Mouse (Mus musculus) kidney, postnatal 14 days (tissue): ENCODE results near the gene Gabbr1.

ENCODE experiments used
- DNase-seq: peaks from one replicate; pipeline ENCODE4 v3.0.0; 2022; ENCODE audit warnings: mixed read lengths

The Gabbr1 gene

GRCm38 (mm10) chr17:37044651-37045244, 1.0 kb upstream of the Gabbr1 start:
- DNase-seq, result no peak

DNA sequence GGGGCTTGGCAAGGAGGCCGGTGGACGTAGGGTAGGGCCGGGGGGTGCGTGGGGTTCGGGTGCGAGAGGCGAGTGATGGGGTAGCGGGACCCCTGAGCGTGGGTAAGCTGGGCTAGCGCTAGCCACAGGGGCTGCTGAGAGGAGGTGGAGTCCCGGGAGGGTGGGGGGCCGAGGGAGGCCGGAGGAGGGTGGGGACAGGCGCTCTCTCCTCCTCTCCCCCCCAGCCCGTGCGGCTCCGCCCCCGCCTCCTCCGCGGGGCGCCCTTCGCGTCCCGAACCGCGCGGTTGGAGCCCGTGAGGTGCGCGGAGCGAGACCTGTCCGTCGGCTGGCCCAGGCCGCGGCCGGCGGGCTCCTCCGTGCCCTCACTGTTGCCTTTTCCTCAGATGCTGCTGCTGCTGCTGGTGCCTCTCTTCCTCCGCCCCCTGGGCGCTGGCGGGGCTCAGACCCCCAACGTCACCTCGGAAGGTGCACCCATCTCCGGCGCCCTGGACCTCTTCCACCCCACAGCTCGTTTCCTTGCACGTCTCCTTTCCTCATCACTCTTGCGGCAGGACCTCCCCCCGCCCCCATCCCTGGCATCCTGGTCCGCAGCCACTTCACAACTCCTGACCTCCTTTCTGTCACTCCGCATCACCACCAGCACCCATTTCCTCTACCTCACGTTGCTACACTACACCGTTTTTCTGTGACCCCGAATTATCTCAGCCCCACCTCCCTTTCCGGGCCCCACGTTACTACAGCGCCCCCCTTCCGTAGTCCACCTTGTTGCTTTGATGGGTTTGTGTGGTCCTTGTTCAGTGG, 746 bp downstream of the Gabbr1 start:
- peak; percentile 75 for DNase-seq

- DNase-seq, result no peak
Observed at GRCm38 (mm10) chr17:37047332-37047976, 1.7 kb downstream of the Gabbr1 start.

DNA sequence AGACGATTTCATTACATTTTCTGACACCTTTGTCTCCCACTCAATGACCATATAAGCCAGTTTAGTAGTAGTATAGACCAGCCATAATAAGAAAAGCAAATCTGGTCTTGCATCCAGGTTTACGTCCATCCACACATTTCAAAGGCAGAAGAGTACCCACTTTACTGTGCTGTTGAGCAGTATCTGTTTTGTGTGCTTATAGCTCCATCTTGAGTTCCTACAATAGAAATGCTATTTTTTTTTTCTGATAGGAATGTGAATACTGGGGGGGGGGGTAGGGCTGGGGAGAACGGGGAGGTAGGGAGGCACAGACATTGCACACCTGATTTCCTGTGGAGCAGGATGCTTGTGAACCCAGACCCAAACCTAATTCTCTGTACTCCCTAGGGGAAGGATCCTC, 2.2 kb downstream of the Gabbr1 start:
- DNase-seq, result no peak

- DNase-seq, result no peak
Observed at GRCm38 (mm10) chr17:37048383-37048782, 2.6 kb downstream of the Gabbr1 start.

- peak; percentile 74 for DNase-seq
Observed at GRCm38 (mm10) chr17:37049570-37050310, 4.0 kb downstream of the Gabbr1 start.

- DNase-seq, result peak; percentile 83
Observed at GRCm38 (mm10) chr17:37050399-37050798, 4.6 kb downstream of the Gabbr1 start.

- DNase-seq, result no peak
Observed at GRCm38 (mm10) chr17:37050876-37051275, 5.1 kb downstream of the Gabbr1 start.

DNA sequence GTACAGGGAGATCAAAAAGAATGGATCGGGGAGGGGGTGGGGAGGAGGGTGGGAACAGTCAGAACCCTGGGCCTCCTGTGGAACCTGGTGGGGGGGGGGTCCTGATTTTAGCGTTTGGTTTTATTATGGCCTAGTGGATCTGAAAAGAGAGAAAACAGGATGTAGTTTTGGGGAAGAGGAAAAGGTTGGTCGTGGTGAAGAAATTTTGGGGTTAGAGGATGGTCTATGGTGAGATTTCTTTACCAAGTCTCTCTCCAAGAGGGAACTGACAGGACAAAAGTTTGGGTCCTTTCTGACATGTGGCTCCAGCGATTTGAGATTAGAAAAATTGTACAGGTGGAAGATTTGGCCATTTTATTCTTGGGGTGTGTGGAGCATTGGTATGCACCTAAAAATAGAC, 6.0 kb downstream of the Gabbr1 start:
- DNase-seq, result no peak

- DNase-seq, result no peak
Observed at GRCm38 (mm10) chr17:37056957-37057356, 11.2 kb downstream of the Gabbr1 start.

GRCm38 (mm10) chr17:37061435-37061834, 15.7 kb downstream of the Gabbr1 start:
- no peak for DNase-seq

DNA sequence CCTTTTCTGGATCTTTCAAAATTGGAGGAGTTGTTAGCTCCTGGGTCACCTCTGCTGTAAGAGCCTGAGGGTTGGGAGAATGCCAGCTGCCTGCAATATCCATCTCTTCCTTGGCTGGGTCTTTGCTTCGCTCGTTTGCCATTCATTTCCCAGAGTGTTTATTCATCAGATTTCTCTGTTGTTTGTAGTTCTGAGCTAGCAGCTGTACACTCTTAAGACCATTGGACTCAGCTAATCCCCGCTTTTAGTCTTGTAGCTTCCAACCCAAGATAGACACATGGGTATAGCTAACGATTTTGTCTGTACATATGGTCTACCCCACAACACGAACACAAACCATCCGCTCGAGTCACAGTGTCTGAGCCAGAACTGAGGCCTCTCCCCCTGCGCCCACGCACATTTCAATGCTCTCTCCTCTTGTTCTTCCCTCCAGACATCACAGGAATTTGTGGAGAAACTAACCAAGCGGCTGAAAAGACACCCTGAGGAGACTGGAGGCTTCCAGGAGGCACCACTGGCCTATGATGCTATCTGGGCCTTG, 16.4 kb downstream of the Gabbr1 start:
- no peak for DNase-seq

- DNase-seq, result no peak
Observed at GRCm38 (mm10) chr17:37063063-37063462, 17.3 kb downstream of the Gabbr1 start.

GRCm38 (mm10) chr17:37063686-37064495, 18.1 kb downstream of the Gabbr1 start:
- DNase-seq, result no peak

DNA sequence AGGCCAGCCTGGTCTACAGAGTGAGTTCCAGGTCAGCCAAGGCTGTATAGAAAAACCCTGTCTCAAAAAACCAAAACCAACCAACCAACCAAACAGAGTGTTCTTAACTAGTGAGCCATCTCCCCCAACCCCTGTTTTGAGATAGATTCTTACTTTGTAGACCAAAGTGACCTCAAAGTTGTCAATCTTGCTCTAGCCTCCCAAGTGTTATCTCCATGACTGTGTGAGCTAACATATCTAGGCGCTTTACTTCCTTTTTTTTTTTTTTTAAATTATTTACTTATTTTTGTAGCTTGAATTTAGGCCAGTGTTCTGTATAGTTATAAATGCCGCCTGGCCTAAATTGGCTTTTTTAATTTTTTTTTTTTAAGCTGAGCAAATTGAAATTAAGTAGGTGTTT, 20.2 kb downstream of the Gabbr1 start:
- no peak for DNase-seq

- no peak for DNase-seq
Observed at GRCm38 (mm10) chr17:37067861-37068260, 22.1 kb downstream of the Gabbr1 start.

- no peak for DNase-seq
Observed at GRCm38 (mm10) chr17:37070121-37070520, 24.4 kb downstream of the Gabbr1 start.

- no peak for DNase-seq
Observed at GRCm38 (mm10) chr17:37072080-37072729, 26.4 kb downstream of the Gabbr1 start.

DNA sequence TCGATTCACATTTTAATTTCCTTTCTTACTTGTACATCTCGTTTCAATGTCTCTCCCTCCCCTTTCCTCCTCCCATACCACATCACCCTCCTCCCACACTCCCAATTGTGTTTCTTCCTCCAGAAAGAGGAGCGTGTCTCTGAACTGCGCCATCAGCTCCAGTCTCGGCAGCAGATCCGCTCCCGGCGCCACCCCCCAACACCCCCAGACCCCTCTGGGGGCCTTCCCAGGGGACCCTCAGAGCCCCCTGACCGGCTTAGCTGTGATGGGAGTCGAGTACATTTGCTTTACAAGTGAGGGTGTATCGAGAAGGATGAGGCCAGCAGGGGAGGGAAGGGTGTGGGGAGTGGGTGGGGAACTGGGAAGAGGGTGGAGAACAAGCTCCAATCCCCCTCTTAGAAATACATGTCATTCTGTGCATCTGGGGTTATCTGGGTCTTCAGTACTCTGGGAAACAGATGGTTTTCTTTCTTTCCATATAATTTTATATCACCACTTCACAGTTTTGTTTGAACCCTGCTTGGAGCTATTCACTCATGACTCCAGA, 27.0 kb downstream of the Gabbr1 start:
- DNase-seq, result no peak

DNA sequence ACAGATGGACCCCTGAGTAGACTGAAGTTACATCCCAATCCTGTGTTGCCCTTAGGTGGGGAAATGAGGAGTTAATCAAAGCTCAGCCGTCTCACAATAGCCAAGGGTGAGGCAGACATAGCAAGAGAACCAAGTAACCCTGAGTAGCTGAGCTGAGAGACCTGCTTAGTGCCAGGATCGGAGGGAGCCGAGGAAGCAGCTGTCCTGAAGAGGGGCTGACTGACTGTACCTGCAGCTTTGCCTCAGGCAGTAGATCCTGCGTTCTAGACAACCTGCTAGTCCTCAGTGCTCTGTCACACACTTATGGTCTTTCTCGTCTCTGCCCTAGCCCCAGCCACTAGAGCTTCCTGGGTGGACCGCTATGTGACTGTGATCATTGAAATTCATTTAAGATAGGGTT, 29.4 kb downstream of the Gabbr1 start:
- no peak for DNase-seq

GRCm38 (mm10) chr17:37075766-37076165, 30.0 kb downstream of the Gabbr1 start:
- DNase-seq, result no peak
